Mouse (Mus musculus) cortical plate, adult 2 months (tissue): ENCODE measurements around the gene Ndufaf3. TPM values are rescaled to one million over a fixed set of nuclear protein-coding genes. Genes with fewer than 3 reads are reported as not detected.

ENCODE experiments used
- H3K27ac ChIP-seq: fragments of 200-500 bp; 2 replicates; pipeline ENCODE4 v1.5.1; 2012; ENCODE audit warnings: low read length, control low read depth, inconsistent platforms; ENCODE audit not compliant: insufficient read depth
- H3K4me1 ChIP-seq: fragments of 200-500 bp; 2 replicates; pipeline ENCODE4 v1.6.1; 2011; ENCODE audit warnings: low read length; ENCODE audit not compliant: control insufficient read depth, insufficient read depth
- H3K4me3 ChIP-seq: fragments of 200-500 bp; 2 replicates; pipeline ENCODE4 v1.5.1; 2011; ENCODE audit warnings: mild to moderate bottlenecking, low read length, control low read depth; ENCODE audit not compliant: insufficient read depth
- CTCF ChIP-seq: fragments of 200-500 bp; IDR thresholded peaks from 2 replicates; pipeline ENCODE4 v1.5.1; 2011; ENCODE audit warnings: mild to moderate bottlenecking, control low read depth, low read length; ENCODE audit not compliant: insufficient read depth; ENCODE audit errors: extremely low read depth
- POLR2A ChIP-seq: fragments of 200-500 bp; IDR thresholded peaks from 2 replicates; pipeline ENCODE4 v1.6.1; 2011; ENCODE audit warnings: mild to moderate bottlenecking, low read length, control low read depth; ENCODE audit not compliant: insufficient read depth; ENCODE audit errors: extremely low read depth
- polyA plus RNA-seq: library from polyadenylated mRNA; depleted of rRNA; stranded (reverse); fragments of >200 nt; gene quantifications from 2 replicates; pipeline ENCODE4 v1.2.3, GENCODE M21; 2012

The Ndufaf3 gene
- polyA plus RNA-seq, 1 experiment, result 71.9 TPM

DNA sequence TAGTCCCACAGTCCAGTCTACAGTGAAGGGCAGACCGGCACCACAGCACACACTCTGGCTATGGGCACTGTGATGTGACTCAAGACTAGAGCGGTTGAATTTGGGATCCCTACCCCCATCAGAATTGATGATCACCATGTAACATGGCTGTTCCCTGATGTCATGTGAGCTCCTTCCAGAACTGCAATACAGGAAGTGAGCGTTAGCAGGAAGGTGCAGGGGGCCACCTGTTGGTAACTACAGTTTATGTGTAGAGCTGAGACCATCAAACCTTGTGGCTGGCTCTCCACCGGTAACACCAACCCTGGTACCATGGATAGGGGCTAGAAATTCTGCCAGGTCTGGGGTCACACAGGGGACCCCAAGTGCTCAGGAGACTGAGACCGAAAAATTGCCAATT lies 22.0 kb upstream of the Ndufaf3 start:
- H3K4me3 ChIP-seq, result no peak overlapping the region
- TF ChIP-seq CTCF (0 out of 2 replicates have a peak, but pooled peaks have one; percentile 8), POLR2A (no peak)
- peak overlapping the region; percentile 63 for H3K27ac ChIP-seq
- H3K4me1 ChIP-seq, result peaks cover 13% of the 10 kb centered on the region

DNA sequence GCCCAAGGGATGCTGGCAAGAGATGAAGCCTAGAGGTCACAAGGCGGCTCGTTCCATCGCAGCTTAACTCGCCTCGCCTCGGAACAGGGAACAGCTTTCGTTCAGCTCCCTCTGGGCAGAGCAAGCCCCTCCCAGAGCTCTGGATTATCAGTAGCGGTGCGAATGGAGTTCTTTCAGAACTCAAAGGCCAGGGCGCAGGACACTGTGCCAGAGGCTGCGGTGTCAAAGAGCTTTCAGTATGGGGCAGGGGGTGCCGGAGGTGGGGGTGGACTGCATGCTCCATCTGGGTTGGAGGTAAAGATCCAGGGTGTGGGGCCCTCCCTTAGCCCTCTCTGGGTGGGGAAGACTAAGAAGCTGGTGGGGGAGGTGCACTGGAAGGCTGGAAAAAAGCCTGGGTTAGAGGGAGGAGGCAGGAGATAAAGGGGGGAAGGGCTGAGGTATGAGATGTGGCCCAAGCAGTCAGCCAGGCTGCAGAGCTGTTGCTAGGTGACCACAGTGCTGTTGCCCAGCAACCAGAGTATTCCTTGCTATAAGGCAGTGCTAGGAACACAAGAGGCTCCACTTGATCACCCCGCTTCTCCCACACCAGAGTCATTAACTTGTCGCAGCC lies 20.4 kb upstream of the Ndufaf3 start:
- Histone ChIP-seq H3K4me1 (peaks cover 13% of the 10 kb centered on the region), H3K4me3 (no peak overlapping the region), H3K27ac (peak overlapping the region; percentile 39)
- TF ChIP-seq POLR2A (peak; percentile 81), CTCF (no peak)

DNA sequence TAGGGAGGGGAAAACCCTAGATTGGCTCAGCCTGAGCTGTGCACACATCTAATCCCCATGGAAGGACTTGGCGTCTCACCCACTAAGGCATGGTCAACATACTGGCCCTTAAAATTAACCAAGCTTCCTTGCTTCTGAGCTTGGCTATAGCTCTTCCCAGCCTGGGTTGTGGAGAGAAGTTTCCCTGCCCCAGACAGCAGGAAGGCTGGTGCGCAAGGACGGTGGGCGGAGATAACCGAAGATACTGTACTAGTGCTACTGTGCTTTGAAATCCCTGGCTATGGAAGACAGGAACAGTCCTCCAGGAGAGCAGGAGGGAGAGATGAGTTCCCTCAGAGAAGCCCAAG lies 12.1 kb upstream of the Ndufaf3 start:
- no peak for TF ChIP-seq POLR2A
- no peak for TF ChIP-seq CTCF
- Histone ChIP-seq H3K4me1 (no peaks in the 10 kb centered on the region; the same call in none of the 2 replicates), H3K27ac (peak overlapping the region; percentile 41), H3K4me3 (no peak overlapping the region; the same call in 1 of the 2 replicates)

GRCm38 (mm10) chr9:108578545-108579343 lies 11.5 kb upstream of the Ndufaf3 start, which contains the start of gene Wdr6:
Gene Wdr6, minus strand, starts transcription at chr9:108578739.
- H3K4me3 ChIP-seq, result peak within 1 kb of the TSS; percentile 82
- H3K27ac ChIP-seq, result peak within 1 kb of the TSS; percentile 74
- TF ChIP-seq POLR2A, result peak; percentile 83; the same call in 1 of the 2 replicates
- no peak for TF ChIP-seq CTCF
- H3K4me1 ChIP-seq, result no peaks in the 10 kb centered on the region; the same call in none of the 2 replicates

GRCm38 (mm10) chr9:108577934-108578544 lies 10.8 kb upstream of the Ndufaf3 start:
- no peaks in the 10 kb centered on the region; the same call in none of the 2 replicates for H3K4me1 ChIP-seq

GRCm38 (mm10) chr9:108577025-108577424 lies 9.8 kb upstream of the Ndufaf3 start:
- H3K27ac ChIP-seq, result no peak overlapping the region
- TF ChIP-seq CTCF (no peak), POLR2A (no peak)
- H3K4me1 ChIP-seq, result no peaks in the 10 kb centered on the region; the same call in none of the 2 replicates
- peak overlapping the region; percentile 3; the same call in 1 of the 2 replicates for H3K4me3 ChIP-seq

More at GRCm38 (mm10) chr9:108577934-108578544, 10.8 kb upstream of the Ndufaf3 start:
- no peak for TF ChIP-seq POLR2A
- no peak for TF ChIP-seq CTCF
- Histone ChIP-seq H3K4me3 (peak overlapping the region; percentile 82), H3K27ac (peak overlapping the region; percentile 74)

DNA sequence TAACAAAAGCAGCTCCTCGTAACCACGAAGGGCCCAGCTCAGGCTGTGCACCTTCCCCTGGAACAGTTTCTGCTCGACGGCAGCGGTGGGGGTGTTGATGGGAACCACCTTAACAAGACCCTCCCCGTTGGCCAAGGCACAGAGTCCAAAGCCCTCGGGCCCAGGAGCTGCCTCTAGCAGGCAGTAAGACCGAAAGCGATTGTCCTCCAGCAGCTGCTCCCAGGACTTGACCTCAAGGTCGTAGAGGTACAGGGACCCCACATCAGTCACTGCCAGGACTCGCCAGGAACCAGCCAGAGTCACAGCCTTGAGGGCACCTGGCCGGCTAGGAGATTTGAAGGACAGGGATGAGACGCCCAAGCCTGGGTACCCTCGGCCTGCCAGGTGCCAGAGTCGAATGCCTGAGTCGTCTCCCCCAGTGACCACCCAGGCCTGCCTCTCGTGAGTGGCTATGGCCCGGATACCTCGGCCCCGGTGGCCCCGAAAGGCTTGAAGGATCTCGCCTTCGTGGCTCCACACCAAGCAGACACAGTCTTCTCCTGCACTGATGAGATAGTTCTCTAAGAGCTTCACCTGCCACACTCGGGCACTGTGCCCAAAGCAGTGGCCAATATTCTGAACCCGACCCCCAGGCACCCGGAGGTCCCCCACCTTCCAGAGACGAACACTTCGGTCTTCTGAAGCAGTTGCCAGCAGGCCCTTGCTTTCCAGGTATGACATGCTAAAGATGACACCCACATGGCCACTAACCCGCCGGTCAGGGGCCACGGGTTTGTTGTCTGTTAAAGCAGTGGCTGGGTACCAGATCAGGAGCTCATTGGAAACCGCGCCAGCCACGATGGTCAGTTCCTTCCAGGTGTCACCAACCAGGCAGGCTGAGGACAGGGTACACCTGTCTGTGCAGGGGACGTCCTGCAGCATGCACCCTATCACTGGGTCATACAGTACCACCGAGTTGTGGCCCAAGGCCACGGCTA lies 8.4 kb upstream of the Ndufaf3 start:
- Histone ChIP-seq H3K4me3 (no peak overlapping the region), H3K27ac (no peak overlapping the region), H3K4me1 (no peaks in the 10 kb centered on the region; the same call in none of the 2 replicates)
- TF ChIP-seq POLR2A (no peak), CTCF (no peak)

DNA sequence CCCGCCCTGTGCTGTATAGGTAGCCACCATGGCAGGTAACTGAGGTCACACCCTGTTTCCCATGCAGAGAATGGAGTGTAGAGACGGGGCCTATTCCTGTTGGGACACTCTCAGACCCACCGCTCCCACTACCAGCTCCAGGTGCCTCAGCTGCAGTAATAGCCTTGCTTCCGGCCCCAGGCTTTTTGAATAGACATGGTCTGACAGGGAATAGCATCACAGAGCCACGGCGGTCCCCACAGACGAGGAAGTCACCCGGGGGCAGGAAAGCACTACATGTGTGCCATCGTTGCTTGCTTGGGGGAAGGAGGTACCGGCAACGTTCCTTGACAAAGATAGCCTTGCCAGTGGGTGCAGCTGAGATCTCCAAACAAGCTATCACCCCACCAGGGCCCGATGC lies 7.7 kb upstream of the Ndufaf3 start:
- no peaks in the 10 kb centered on the region; the same call in none of the 2 replicates for H3K4me1 ChIP-seq
- TF ChIP-seq CTCF (no peak), POLR2A (no peak)
- H3K4me3 ChIP-seq, result no peak overlapping the region
- H3K27ac ChIP-seq, result no peak overlapping the region
